Mouse (Mus musculus): ENCODE data around the gene Fam71e1. TPM values are rescaled to one million over a fixed set of nuclear protein-coding genes. Genes with fewer than 3 reads are reported as not detected.
A peak's percentile ranks its signal among the peaks of the same experiment; 100 is the strongest.

The Fam71e1 gene
- polyA plus RNA-seq, 1 experiment from 2014 or later, result 12.7 TPM

GRCm38 (mm10) chr7:44465111-44465510 lies 31.3 kb upstream of the Fam71e1 start, which contains the start of gene Aspdh:
Gene Aspdh (plus strand): TSS chr7:44465391.
- Histone ChIP-seq H3K36me3 (peaks cover 15% of the 10 kb centered on the region), H3K9ac (peak within 1 kb of the TSS; percentile 12; the same call in 1 of the 2 replicates), H3K4me2 (no peak within 1 kb of the TSS; the same call in 1 of the 2 replicates), H3K27ac (ENCODE audit: poor library complexity, severe bottlenecking) (peak within 1 kb of the TSS; percentile 38; the same call in 1 of the 2 replicates), H3K9me3 (replicated peaks) (no peaks in the 10 kb centered on the region), H3K27me3 (replicated peaks) (peaks cover 43% of the 10 kb centered on the region), H3K4me1 (replicated peaks) (peaks cover 55% of the 10 kb centered on the region), H3K4me3 (no peak within 1 kb of the TSS)
- no peak for ATAC-seq (ENCODE audit: insufficient number of reproducible peaks, low FRiP score)
- 72% methylated on average over 2 of the region's 2 CpGs for WGBS

DNA sequence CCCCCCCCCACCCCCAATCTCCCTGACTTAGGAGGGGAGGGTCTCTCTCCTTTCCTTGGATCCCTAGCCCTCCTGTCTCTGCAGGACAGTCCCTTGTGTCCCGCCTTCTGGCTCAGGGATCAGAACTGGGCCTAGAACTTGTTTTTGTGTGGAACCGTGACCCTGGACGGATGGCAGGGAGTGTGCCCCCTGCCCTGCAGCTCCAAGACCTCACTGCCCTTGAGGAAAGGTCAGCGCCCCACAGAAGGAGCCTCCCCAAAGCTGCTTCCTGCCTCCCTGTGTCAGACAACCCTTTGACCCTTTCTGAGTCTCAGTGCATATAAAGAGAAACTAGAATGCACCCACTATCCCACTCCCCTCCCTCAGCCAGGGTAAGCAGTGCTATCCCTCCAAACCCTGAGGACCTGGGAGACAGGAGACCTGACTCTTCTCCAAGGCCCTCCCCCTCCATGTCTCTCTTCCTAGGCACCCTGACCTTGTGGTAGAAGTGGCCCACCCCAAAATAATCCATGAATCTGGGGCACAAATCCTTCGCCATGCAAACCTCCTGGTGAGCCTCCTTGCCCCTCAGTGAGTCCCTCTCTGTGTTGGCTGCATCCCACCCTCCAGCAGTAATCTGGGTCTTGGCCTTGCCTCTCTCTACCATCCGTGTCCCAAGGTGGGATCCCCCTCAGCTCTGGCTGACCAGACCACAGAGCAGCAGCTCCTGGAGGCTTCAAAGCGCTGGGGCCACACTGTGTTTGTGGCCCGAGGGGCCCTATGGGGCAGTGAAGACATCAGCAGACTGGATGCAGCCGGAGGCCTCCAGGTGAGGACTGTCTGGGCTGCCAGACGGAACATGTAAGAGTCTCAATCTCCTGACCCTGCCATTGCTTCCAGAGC lies 30.1 kb upstream of the Fam71e1 start:
- peaks cover 32% of the 10 kb centered on the region for H3K27me3 ChIP-seq (replicated peaks)
- peaks cover 67% of the 10 kb centered on the region for H3K4me1 ChIP-seq (replicated peaks)
- H3K4me2 ChIP-seq, result no peak overlapping the region
- 0 out of 2 replicates have a peak overlapping the region, but pooled peaks have one; percentile 19 for H3K27ac ChIP-seq (ENCODE audit: poor library complexity, severe bottlenecking)
- ATAC-seq (ENCODE audit: insufficient number of reproducible peaks, low FRiP score), result no peak
- no peak overlapping the region for H3K4me3 ChIP-seq
- H3K9ac ChIP-seq, result 0 out of 2 replicates have a peak overlapping the region, but pooled peaks have one; percentile 12
- H3K36me3 ChIP-seq, result peaks cover 13% of the 10 kb centered on the region
- no peaks in the 10 kb centered on the region for H3K9me3 ChIP-seq (replicated peaks)
- 79% methylated on average over 10 of the region's 10 CpGs for WGBS

GRCm38 (mm10) chr7:44466888-44467311 lies 29.5 kb upstream of the Fam71e1 start:
- Histone ChIP-seq H3K4me1 (replicated peaks) (peaks cover 73% of the 10 kb centered on the region), H3K27ac (ENCODE audit: poor library complexity, severe bottlenecking) (peak overlapping the region; percentile 45; the same call in 1 of the 2 replicates), H3K36me3 (peaks cover 8% of the 10 kb centered on the region), H3K9ac (no peak overlapping the region), H3K4me3 (no peak overlapping the region), H3K9me3 (replicated peaks) (no peaks in the 10 kb centered on the region), H3K4me2 (no peak overlapping the region), H3K27me3 (replicated peaks) (peaks cover 25% of the 10 kb centered on the region)
- no peak for ATAC-seq (ENCODE audit: insufficient number of reproducible peaks, low FRiP score)
- 82% methylated on average over 16 of the region's 16 CpGs for WGBS

GRCm38 (mm10) chr7:44467811-44468411 lies 28.5 kb upstream of the Fam71e1 start, which contains the start of gene Josd2:
Gene Josd2 (plus strand): TSS chr7:44467980.
- peak within 1 kb of the TSS; percentile 100 for H3K27ac ChIP-seq (ENCODE audit: poor library complexity, severe bottlenecking)

GRCm38 (mm10) chr7:44468644-44469285 lies 27.6 kb upstream of the Fam71e1 start:
- Histone ChIP-seq H3K9ac (peak overlapping the region; percentile 81), H3K9me3 (replicated peaks) (no peaks in the 10 kb centered on the region), H3K4me1 (replicated peaks) (peaks cover 79% of the 10 kb centered on the region), H3K36me3 (peaks cover 6% of the 10 kb centered on the region; the same call in 1 of the 2 replicates), H3K27me3 (replicated peaks) (peaks cover 10% of the 10 kb centered on the region), H3K4me3 (peak overlapping the region; percentile 64), H3K27ac (ENCODE audit: poor library complexity, severe bottlenecking) (peak overlapping the region; percentile 100), H3K4me2 (peak overlapping the region; percentile 91)
- 30% methylated on average over 15 of the region's 15 CpGs for WGBS
- no peak for ATAC-seq (ENCODE audit: insufficient number of reproducible peaks, low FRiP score)

More at GRCm38 (mm10) chr7:44467811-44468411, 28.5 kb upstream of the Fam71e1 start, which contains the start of gene Josd2:
- peak; percentile 90 for ATAC-seq (ENCODE audit: insufficient number of reproducible peaks, low FRiP score)
- peaks cover 6% of the 10 kb centered on the region; the same call in 1 of the 2 replicates for H3K36me3 ChIP-seq
- H3K4me3 ChIP-seq, result peak within 1 kb of the TSS; percentile 64
- H3K27me3 ChIP-seq (replicated peaks), result peaks cover 16% of the 10 kb centered on the region
- peak within 1 kb of the TSS; percentile 81 for H3K9ac ChIP-seq
- H3K4me1 ChIP-seq (replicated peaks), result peaks cover 73% of the 10 kb centered on the region
- peak within 1 kb of the TSS; percentile 91 for H3K4me2 ChIP-seq
- 0% methylated on average over 42 of the region's 42 CpGs for WGBS
- H3K9me3 ChIP-seq (replicated peaks), result no peaks in the 10 kb centered on the region

- peaks cover 6% of the 10 kb centered on the region; the same call in 1 of the 2 replicates for H3K36me3 ChIP-seq
- H3K9ac ChIP-seq, result peak overlapping the region; percentile 81
- 51% methylated on average over 16 of the region's 16 CpGs for WGBS
- ATAC-seq (ENCODE audit: insufficient number of reproducible peaks, low FRiP score), result no peak
- H3K27ac ChIP-seq (ENCODE audit: poor library complexity, severe bottlenecking), result peak overlapping the region; percentile 100
- peak overlapping the region; percentile 91 for H3K4me2 ChIP-seq
- H3K4me1 ChIP-seq (replicated peaks), result peaks cover 75% of the 10 kb centered on the region
- no peaks in the 10 kb centered on the region; the same call in 1 of the 2 replicates for H3K27me3 ChIP-seq (replicated peaks)
- H3K4me3 ChIP-seq, result peak overlapping the region; percentile 64; the same call in 1 of the 2 replicates
- H3K9me3 ChIP-seq (replicated peaks), result no peaks in the 10 kb centered on the region
Measured at GRCm38 (mm10) chr7:44469677-44470675, 26.4 kb upstream of the Fam71e1 start.

GRCm38 (mm10) chr7:44470696-44471612 lies 25.4 kb upstream of the Fam71e1 start:
- Histone ChIP-seq H3K9ac (peak overlapping the region; percentile 60), H3K4me1 (replicated peaks) (peaks cover 76% of the 10 kb centered on the region)

DNA sequence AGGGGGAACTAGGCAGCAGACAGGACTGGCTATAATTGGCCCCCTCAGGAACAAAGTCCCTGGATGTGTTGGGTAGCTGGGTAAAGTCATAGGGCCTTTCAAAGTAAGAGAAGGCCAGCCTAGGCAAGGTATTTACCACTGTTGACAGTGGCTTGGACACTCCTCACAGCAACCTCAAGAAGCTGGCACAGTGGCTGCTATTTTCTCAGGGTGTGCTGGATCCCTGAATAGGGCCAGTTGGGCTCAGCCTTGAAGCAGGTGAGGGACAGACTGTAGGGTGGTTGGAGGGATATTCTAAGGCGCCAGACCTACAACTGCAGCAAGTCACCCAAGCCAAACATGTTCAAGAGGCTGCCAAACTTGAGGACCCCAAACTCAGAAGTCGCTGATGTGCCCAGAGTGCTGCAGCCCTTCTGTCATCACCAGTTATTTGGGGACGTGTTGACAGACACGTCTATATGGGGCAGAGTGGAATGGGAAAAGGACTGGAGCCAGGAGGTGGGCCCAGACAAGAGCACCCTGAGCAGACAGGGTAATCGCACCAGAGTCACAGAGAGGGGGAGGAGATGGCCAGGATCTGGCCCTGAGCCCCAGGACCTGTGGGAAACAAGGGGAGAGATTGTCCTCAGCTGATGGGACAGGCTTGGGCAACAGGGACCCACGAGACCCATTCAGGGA lies 24.4 kb upstream of the Fam71e1 start:
- no peaks in the 10 kb centered on the region for H3K27me3 ChIP-seq (replicated peaks)
- H3K27ac ChIP-seq (ENCODE audit: poor library complexity, severe bottlenecking), result peak overlapping the region; percentile 100
- H3K9me3 ChIP-seq (replicated peaks), result no peaks in the 10 kb centered on the region
- H3K4me2 ChIP-seq, result peak overlapping the region; percentile 91
- peak overlapping the region; percentile 60 for H3K9ac ChIP-seq
- peak overlapping the region; percentile 63 for H3K4me3 ChIP-seq
- ATAC-seq (ENCODE audit: insufficient number of reproducible peaks, low FRiP score), result peak; percentile 40
- H3K4me1 ChIP-seq (replicated peaks), result peaks cover 71% of the 10 kb centered on the region
- WGBS, result 12% methylated on average over 6 of the region's 6 CpGs
- H3K36me3 ChIP-seq, result peaks cover 6% of the 10 kb centered on the region; the same call in 1 of the 2 replicates

More at GRCm38 (mm10) chr7:44470696-44471612, 25.4 kb upstream of the Fam71e1 start:
- no peak overlapping the region for H3K4me3 ChIP-seq
- ATAC-seq (ENCODE audit: insufficient number of reproducible peaks, low FRiP score), result no peak
- WGBS, result 62% methylated on average over 16 of the region's 16 CpGs
- H3K4me2 ChIP-seq, result peak overlapping the region; percentile 91
- no peaks in the 10 kb centered on the region for H3K9me3 ChIP-seq (replicated peaks)
- H3K27me3 ChIP-seq (replicated peaks), result no peaks in the 10 kb centered on the region
- H3K27ac ChIP-seq (ENCODE audit: poor library complexity, severe bottlenecking), result peak overlapping the region; percentile 100
- H3K36me3 ChIP-seq, result peaks cover 6% of the 10 kb centered on the region; the same call in 1 of the 2 replicates

- Histone ChIP-seq H3K9me3 (replicated peaks) (no peaks in the 10 kb centered on the region), H3K36me3 (peaks cover 6% of the 10 kb centered on the region; the same call in 1 of the 2 replicates), H3K4me1 (replicated peaks) (peaks cover 66% of the 10 kb centered on the region), H3K4me2 (peak overlapping the region; percentile 91), H3K27me3 (replicated peaks) (no peaks in the 10 kb centered on the region), H3K9ac (peak overlapping the region; percentile 32), H3K27ac (ENCODE audit: poor library complexity, severe bottlenecking) (peak overlapping the region; percentile 100), H3K4me3 (peak overlapping the region; percentile 63)
- ATAC-seq (ENCODE audit: insufficient number of reproducible peaks, low FRiP score), result no peak
- 27% methylated on average over 1 of the region's 1 CpGs for WGBS
Measured at GRCm38 (mm10) chr7:44472558-44472885, 23.9 kb upstream of the Fam71e1 start.
